Mouse (Mus musculus) lung, embryonic 15.5 days (tissue): ENCODE data around the gene Myo3b. TPM values are rescaled to one million over a fixed set of nuclear protein-coding genes. Genes with fewer than 3 reads are reported as not detected.

ENCODE experiments used
- ATAC-seq: fragments of 200-750 bp; cut with Nextera tagmentation; 2 replicates; pipeline ENCODE4 v1.8.0; 2017; ENCODE audit warnings: moderate number of reproducible peaks, borderline replicate concordance; ENCODE audit not compliant: low FRiP score, low TSS enrichment; ENCODE audit errors: extremely low read depth
- H3K27ac ChIP-seq: fragments of 300-500 bp; sonication (generic); 2 replicates; pipeline ENCODE4 v1.5.1; 2015; ENCODE audit warnings: moderate library complexity, mild to moderate bottlenecking, inconsistent platforms
- H3K27me3 ChIP-seq: fragments of 300-500 bp; sonication (generic); 2 replicates; pipeline ENCODE4 v1.6.1; 2015; ENCODE audit warnings: inconsistent platforms
- H3K36me3 ChIP-seq: fragments of 300-500 bp; sonication (generic); 2 replicates; pipeline ENCODE4 v1.6.1; 2015; ENCODE audit warnings: inconsistent platforms
- H3K4me1 ChIP-seq: fragments of 300-500 bp; sonication (generic); 2 replicates; pipeline ENCODE4 v1.6.1; 2015; ENCODE audit warnings: inconsistent platforms
- H3K4me2 ChIP-seq: fragments of 300-500 bp; sonication (generic); 2 replicates; pipeline ENCODE4 v1.6.1; 2015; ENCODE audit warnings: inconsistent platforms, mild to moderate bottlenecking, moderate library complexity
- H3K4me3 ChIP-seq: fragments of 300-500 bp; sonication (generic); 2 replicates; pipeline ENCODE4 v1.5.1; 2015; ENCODE audit warnings: mild to moderate bottlenecking, inconsistent platforms
- H3K9ac ChIP-seq: fragments of 300-500 bp; sonication (generic); 2 replicates; pipeline ENCODE4 v1.6.1; 2015; ENCODE audit warnings: inconsistent platforms
- H3K9me3 ChIP-seq: fragments of 300-500 bp; sonication (generic); 2 replicates; pipeline ENCODE4 v1.6.1; 2016; ENCODE audit warnings: inconsistent platforms
- WGBS: fragments of 180-500 bp; shearing (Covaris S2); methylation state at CpG from one replicate; pipeline ENCODE4 v1.1.7; 2015; 5-methylcytosine and 5-hydroxymethylcytosine counted together
- polyA plus RNA-seq: library from polyadenylated mRNA; unstranded; fragments of >200 nt; fragmentation: Nextera tagmentation; extraction: Ambion mirVana; gene quantifications from 2 replicates; pipeline ENCODE4 v1.2.1, GENCODE M21; 2015

The Myo3b gene
- polyA plus RNA-seq, 1 experiment from 2014 or later, result 0.46 TPM

- H3K27me3 ChIP-seq, result no peaks in the 10 kb centered on the region
- no peaks in the 10 kb centered on the region for H3K9me3 ChIP-seq
- ATAC-seq, result no peak
- H3K36me3 ChIP-seq, result no peaks in the 10 kb centered on the region
- no peak overlapping the region for H3K27ac ChIP-seq
- 44% methylated on average over 16 of the region's 16 CpGs for WGBS
- no peak overlapping the region for H3K4me3 ChIP-seq
- no peak overlapping the region for H3K4me2 ChIP-seq
- no peaks in the 10 kb centered on the region for H3K4me1 ChIP-seq
- no peak overlapping the region for H3K9ac ChIP-seq
Measured at GRCm38 (mm10) chr2:70118376-70119264, 79.7 kb downstream of the Myo3b start.

GRCm38 (mm10) chr2:70119265-70119663 lies 80.3 kb downstream of the Myo3b start:
- H3K27me3 ChIP-seq, result no peaks in the 10 kb centered on the region

GRCm38 (mm10) chr2:70126330-70126729 lies 87.4 kb downstream of the Myo3b start:
- 69% methylated on average over 10 of the region's 10 CpGs for WGBS
- no peaks in the 10 kb centered on the region for H3K9me3 ChIP-seq
- no peak overlapping the region for H3K9ac ChIP-seq
- no peak overlapping the region for H3K27ac ChIP-seq
- peaks cover 6% of the 10 kb centered on the region for H3K4me1 ChIP-seq
- H3K4me2 ChIP-seq, result peak overlapping the region; percentile 49; the same call in 1 of the 2 replicates
- peaks cover 19% of the 10 kb centered on the region; the same call in 1 of the 2 replicates for H3K27me3 ChIP-seq
- ATAC-seq, result no peak
- no peak overlapping the region for H3K4me3 ChIP-seq
- H3K36me3 ChIP-seq, result no peaks in the 10 kb centered on the region

More at GRCm38 (mm10) chr2:70119265-70119663, 80.3 kb downstream of the Myo3b start:
- 88% methylated on average over 2 of the region's 2 CpGs for WGBS
- no peak for ATAC-seq
- no peaks in the 10 kb centered on the region for H3K4me1 ChIP-seq
- no peak overlapping the region for H3K9ac ChIP-seq
- no peak overlapping the region for H3K27ac ChIP-seq
- no peak overlapping the region for H3K4me2 ChIP-seq
- no peaks in the 10 kb centered on the region for H3K36me3 ChIP-seq
- H3K9me3 ChIP-seq, result no peaks in the 10 kb centered on the region
- no peak overlapping the region for H3K4me3 ChIP-seq

GRCm38 (mm10) chr2:70126783-70127182 lies 87.9 kb downstream of the Myo3b start:
- Histone ChIP-seq H3K4me1 (peaks cover 6% of the 10 kb centered on the region), H3K27ac (no peak overlapping the region), H3K4me3 (no peak overlapping the region), H3K4me2 (peak overlapping the region; percentile 49), H3K9ac (no peak overlapping the region), H3K36me3 (no peaks in the 10 kb centered on the region), H3K9me3 (no peaks in the 10 kb centered on the region), H3K27me3 (peaks cover 19% of the 10 kb centered on the region; the same call in 1 of the 2 replicates)
- WGBS, result under 1% methylated on average over 13 of the region's 13 CpGs
- peak; percentile 69; the same call in 1 of the 2 replicates for ATAC-seq

- WGBS, result 17% methylated on average over 21 of the region's 21 CpGs
- ATAC-seq, result no peak
- H3K27me3 ChIP-seq, result peaks cover 19% of the 10 kb centered on the region; the same call in 1 of the 2 replicates
- peaks cover 6% of the 10 kb centered on the region for H3K4me1 ChIP-seq
- H3K9me3 ChIP-seq, result no peaks in the 10 kb centered on the region
- H3K4me3 ChIP-seq, result no peak overlapping the region
- H3K4me2 ChIP-seq, result peak overlapping the region; percentile 49
- no peaks in the 10 kb centered on the region for H3K36me3 ChIP-seq
- no peak overlapping the region for H3K27ac ChIP-seq
- H3K9ac ChIP-seq, result no peak overlapping the region
Measured at GRCm38 (mm10) chr2:70127351-70128148, 88.6 kb downstream of the Myo3b start.

- Histone ChIP-seq H3K36me3 (no peaks in the 10 kb centered on the region), H3K27ac (no peak overlapping the region), H3K27me3 (peaks cover 19% of the 10 kb centered on the region; the same call in 1 of the 2 replicates), H3K9me3 (no peaks in the 10 kb centered on the region), H3K4me1 (peaks cover 6% of the 10 kb centered on the region), H3K4me2 (no peak overlapping the region), H3K9ac (no peak overlapping the region), H3K4me3 (no peak overlapping the region)
- no peak for ATAC-seq
- 48% methylated on average over 6 of the region's 6 CpGs for WGBS
Measured at GRCm38 (mm10) chr2:70128590-70128989, 89.7 kb downstream of the Myo3b start.

GRCm38 (mm10) chr2:70129566-70129965 lies 90.6 kb downstream of the Myo3b start:
- 49% methylated on average over 3 of the region's 3 CpGs for WGBS
- no peak overlapping the region for H3K4me3 ChIP-seq

GRCm38 (mm10) chr2:70133281-70133680 lies 94.4 kb downstream of the Myo3b start:
- H3K4me2 ChIP-seq, result no peak overlapping the region
- H3K36me3 ChIP-seq, result no peaks in the 10 kb centered on the region
- no peak overlapping the region for H3K4me3 ChIP-seq
- no peaks in the 10 kb centered on the region for H3K4me1 ChIP-seq
- peaks cover 6% of the 10 kb centered on the region; the same call in 1 of the 2 replicates for H3K27me3 ChIP-seq
- WGBS, result 76% methylated on average over 4 of the region's 4 CpGs
- H3K9ac ChIP-seq, result no peak overlapping the region
- H3K27ac ChIP-seq, result no peak overlapping the region
- no peaks in the 10 kb centered on the region for H3K9me3 ChIP-seq
- ATAC-seq, result no peak

More at GRCm38 (mm10) chr2:70129566-70129965, 90.6 kb downstream of the Myo3b start:
- ATAC-seq, result no peak
- Histone ChIP-seq H3K27ac (no peak overlapping the region), H3K4me2 (no peak overlapping the region), H3K9me3 (no peaks in the 10 kb centered on the region), H3K4me1 (peaks cover 6% of the 10 kb centered on the region), H3K36me3 (no peaks in the 10 kb centered on the region), H3K27me3 (peaks cover 19% of the 10 kb centered on the region; the same call in 1 of the 2 replicates), H3K9ac (no peak overlapping the region)

- no peak overlapping the region for H3K9ac ChIP-seq
- H3K4me1 ChIP-seq, result no peaks in the 10 kb centered on the region
- H3K27ac ChIP-seq, result no peak overlapping the region
- no peaks in the 10 kb centered on the region for H3K27me3 ChIP-seq
- ATAC-seq, result no peak
- 83% methylated on average over 4 of the region's 4 CpGs for WGBS
- H3K36me3 ChIP-seq, result no peaks in the 10 kb centered on the region
- H3K4me3 ChIP-seq, result no peak overlapping the region
- no peak overlapping the region for H3K4me2 ChIP-seq
- H3K9me3 ChIP-seq, result no peaks in the 10 kb centered on the region
Measured at GRCm38 (mm10) chr2:70137226-70137998, 98.5 kb downstream of the Myo3b start.

GRCm38 (mm10) chr2:70143543-70144188 lies 104.7 kb downstream of the Myo3b start:
- Histone ChIP-seq H3K9ac (no peak overlapping the region), H3K36me3 (no peaks in the 10 kb centered on the region), H3K4me1 (no peaks in the 10 kb centered on the region), H3K4me2 (no peak overlapping the region), H3K27ac (no peak overlapping the region), H3K27me3 (no peaks in the 10 kb centered on the region), H3K4me3 (no peak overlapping the region), H3K9me3 (no peaks in the 10 kb centered on the region)
- WGBS, result 89% methylated on average over 4 of the region's 4 CpGs
- ATAC-seq, result no peak; the same call in 1 of the 2 replicates
